ENCODE assay signal across 10 mouse cellular contexts in the genomic region with DNA sequence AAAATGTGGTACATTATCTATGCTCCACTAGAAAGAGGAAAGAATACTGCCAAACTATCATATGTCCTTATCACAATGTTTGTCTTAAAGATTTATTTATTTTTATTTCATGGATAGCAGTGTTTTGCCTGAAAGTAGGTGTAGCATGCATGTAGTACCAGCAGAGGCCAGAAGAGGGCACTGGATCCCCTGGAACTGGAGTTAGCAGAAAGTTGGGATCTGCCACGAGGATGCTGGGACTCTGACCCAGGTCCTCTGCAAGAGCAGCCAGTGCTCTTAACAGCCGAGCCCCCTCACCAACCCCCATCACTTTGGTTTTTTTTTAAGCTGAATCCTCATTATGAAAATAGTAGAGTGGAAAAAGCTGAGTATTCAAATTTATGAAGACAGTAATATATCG. TPM values are rescaled to one million over a fixed set of nuclear protein-coding genes. Genes with fewer than 3 reads are reported as not detected.
A peak's percentile ranks its signal among the peaks of the same experiment; 100 is the strongest.
DNase-seq lines count a peak whose midpoint lies in the region; ATAC-seq and TF ChIP-seq lines count a peak whose summit lies in the region.
"Had no signal": no experiment of that assay in that cellular context is flagged by ENCODE, and none has a peak within 500 bp of the region (broad histone marks: within the 10 kb centered on the region; RNA-seq: fewer than 3 reads in every experiment).

No protein-coding gene starts in this region.

- no peak overlapping the region for H3K27ac ChIP-seq in left cerebral cortex, adult 2 months
- no peak overlapping the region for H3K27ac ChIP-seq in embryonic facial prominence, embryonic 10.5 days (replicated peaks)
- no peak overlapping the region for H3K27ac ChIP-seq in small intestine, adult 2 months (ENCODE audit: insufficient read depth, low read depth, low read length)

- H3K27me3 ChIP-seq in embryonic facial prominence, embryonic 10.5 days (replicated peaks; ENCODE audit: low read depth, poor library complexity, severe bottlenecking) = no peaks in the 10 kb centered on the region
- no peaks in the 10 kb centered on the region for H3K27me3 ChIP-seq in small intestine, adult 2 months (ENCODE audit: control insufficient read depth, insufficient read depth, low read length)

- DNase-seq in CD4-positive, CD25-positive, alpha-beta regulatory T cell, adult 2 months (ENCODE audit: low read depth, low spot score) = peak; percentile 47
- no peak for DNase-seq in left cerebral cortex, adult 2 months (ENCODE audit: extremely low spot score in 1 of 2, low spot score in 2 of 2)
- DNase-seq in left cerebral cortex, adult 9 months (ENCODE audit: low spot score in 2 of 2) = no peak
- DNase-seq in embryonic facial prominence, embryonic 10.5 days (ENCODE audit: low spot score) = peak; percentile 46
- DNase-seq in embryo, embryonic 10 days (ENCODE audit: low spot score) = no peak
- DNase-seq: cerebellum, adult 11 months had no signal

- 80% methylated on average over 3 of the region's 3 CpGs for WGBS in embryonic facial prominence, embryonic 10.5 days
- 70% methylated on average over 3 of the region's 3 CpGs for WGBS in small intestine, adult 2 months

- TF ChIP-seq CTCF in left cerebral cortex, adult 2 months (IDR thresholded peaks at IDR 0.05) = peak; percentile 66
- TF ChIP-seq CTCF in small intestine, adult 2 months (IDR thresholded peaks at IDR 0.05; ENCODE audit: extremely low read depth, insufficient read length, insufficient replicate concordance, low read depth, low read length) = peak; percentile 58; the same call in 1 of the 2 replicates

- H3K4me1 ChIP-seq in embryonic facial prominence, embryonic 10.5 days = peaks cover 31% of the 10 kb centered on the region
- no peaks in the 10 kb centered on the region for H3K4me1 ChIP-seq in small intestine, adult 2 months (ENCODE audit: control insufficient read depth, insufficient read depth, insufficient read length, low read length)

- peaks cover 3% of the 10 kb centered on the region; the same call in 1 of the 2 replicates for H3K36me3 ChIP-seq in embryonic facial prominence, embryonic 10.5 days (replicated peaks)
- H3K36me3 ChIP-seq in small intestine, adult 2 months (ENCODE audit: control insufficient read depth, insufficient read depth, low read length) = no peaks in the 10 kb centered on the region

- ATAC-seq in CD4-positive, CD25-positive, alpha-beta regulatory T cell, adult 4 months = no peak
- ATAC-seq in activated CD4-positive, CD25-positive, alpha-beta regulatory T cell, adult 4 months = no peak

- intact Hi-C loops in left cerebral cortex, adult 2 months (cut with DNase I) = loop anchor here (5.0 to 10.0 kb wide), 3 partner anchors 426 to 614 kb away; no protein-coding TSS in a partner anchor

- H3K9me3 ChIP-seq in embryonic facial prominence, embryonic 10.5 days = no peaks in the 10 kb centered on the region

- no peak for TF ChIP-seq POLR2A in small intestine, adult 2 months (IDR thresholded peaks at IDR 0.05; ENCODE audit: low read depth, low read length)

- H3K4me3 ChIP-seq in left cerebral cortex, adult 2 months = no peak overlapping the region
- no peak overlapping the region for H3K4me3 ChIP-seq in embryonic facial prominence, embryonic 10.5 days
- H3K4me3 ChIP-seq in small intestine, adult 2 months (ENCODE audit: low read depth, low read length) = no peak overlapping the region
- H3K4me3 ChIP-seq: myocyte had no signal

RNA-seq across cellular contexts. Expression of a gene that starts 37.7 kb away (rescaled TPM):
- under 1 TPM; 0.48 to 0.61 TPM for polyA plus RNA-seq in CD4-positive, CD25-positive, alpha-beta regulatory T cell, adult 4 months (2017; shearing (Covaris generic))
- 1 to 10 TPM; 6.4 to 7.2 TPM for total RNA-seq in left cerebral cortex, adult 2 months (2021)
- polyA plus RNA-seq in embryonic facial prominence, embryonic 10.5 days (2016; fragmentation: Nextera tagmentation; extraction: Ambion mirVana) = 3.4 and 3.6 TPM in 2 replicates
- polyA plus RNA-seq in small intestine, adult 2 months (2012; rRNA removed) = 3.0 and 3.9 TPM in 2 replicates
- under 1 TPM; 0.38 to 0.66 TPM for polyA plus RNA-seq in activated CD4-positive, CD25-positive, alpha-beta regulatory T cell, adult 4 months (2017; shearing (Covaris generic))

Comparison
In these comparisons a context has a peak if more than half of its experiments do, and no peak if none do; other contexts are left out.
1. DNase-seq: peak in CD4-positive, CD25-positive, alpha-beta regulatory T cell, adult 2 months (single experiment) and embryonic facial prominence, embryonic 10.5 days (single experiment); none in left cerebral cortex, adult 2 months (0 of 2), left cerebral cortex, adult 9 months (0 of 2) and embryo, embryonic 10 days (single experiment).